Mouse (Mus musculus): ENCODE measurements at regions not wholly inside any gene's neighbourhood (a gene's known extent, or its start where the extent isn't known, plus 50 kb on each side); places are given as distances from the start of the nearest gene placed in this dataset.

DNA sequence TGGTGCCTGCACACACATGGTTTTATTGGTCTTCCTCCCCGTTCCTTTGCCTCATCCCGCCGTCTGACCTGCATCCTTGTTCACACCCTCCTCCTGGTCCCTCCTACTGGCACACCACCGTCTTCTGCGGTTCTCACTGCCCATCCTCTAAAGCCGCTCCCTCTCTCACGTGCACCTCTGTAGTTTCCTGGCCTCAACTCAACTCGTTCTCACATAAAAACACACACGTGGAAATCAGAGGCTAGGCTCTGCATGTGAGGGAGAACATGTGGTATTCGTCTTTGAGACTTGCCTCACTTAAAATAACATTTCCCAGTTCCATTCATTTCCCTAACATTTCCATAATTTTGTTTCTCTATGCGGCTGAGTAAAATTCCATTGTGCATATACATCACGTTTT, 69.5 kb downstream of the Aldh8a1 start:
- no peak overlapping the region for H3K4me3 ChIP-seq (replicated peaks; ENCODE audit: extremely low read depth, low read depth, low read length)
- no peak for DNase-seq
- TF ChIP-seq POLR2A (IDR thresholded peaks at IDR 0.05; ENCODE audit: borderline replicate concordance, extremely low read depth, low read depth, low read length), result no peak
- TF ChIP-seq CTCF (IDR thresholded peaks at IDR 0.05; ENCODE audit: insufficient read depth, low read length), result no peak
- 62% methylated on average over 12 of the region's 12 CpGs for WGBS
- H3K4me1 ChIP-seq (ENCODE audit: control insufficient read depth, insufficient read depth, low read length), result no peaks in the 10 kb centered on the region

DNA sequence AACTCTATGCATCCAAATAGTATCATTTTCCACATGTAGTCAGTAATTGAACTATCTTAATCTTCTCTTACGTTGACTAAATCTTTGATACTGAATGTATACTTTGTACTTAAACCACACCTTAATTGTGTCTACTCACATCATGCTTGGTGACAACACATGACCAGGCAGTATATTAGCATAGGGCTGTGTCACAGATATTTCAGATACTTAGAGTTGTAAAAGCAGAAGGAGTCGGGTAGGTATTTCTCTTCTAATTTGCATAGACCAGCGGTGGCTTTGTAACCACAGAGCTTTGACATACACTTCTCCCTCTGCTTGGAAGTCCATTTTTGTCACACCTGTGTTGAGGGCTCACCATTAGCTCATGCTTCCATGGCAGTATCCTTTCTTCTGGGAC, 71.0 kb downstream of the Aldh8a1 start:
- no peaks in the 10 kb centered on the region for H3K4me1 ChIP-seq (ENCODE audit: control insufficient read depth, insufficient read depth, low read length)
- WGBS, result 75% methylated on average over 3 of the region's 3 CpGs
- DNase-seq, result no peak
- TF ChIP-seq CTCF (IDR thresholded peaks at IDR 0.05; ENCODE audit: insufficient read depth, low read length) (no peak), POLR2A (IDR thresholded peaks at IDR 0.05; ENCODE audit: borderline replicate concordance, extremely low read depth, low read depth, low read length) (no peak)
- H3K4me3 ChIP-seq (replicated peaks; ENCODE audit: extremely low read depth, low read depth, low read length), result no peak overlapping the region

DNA sequence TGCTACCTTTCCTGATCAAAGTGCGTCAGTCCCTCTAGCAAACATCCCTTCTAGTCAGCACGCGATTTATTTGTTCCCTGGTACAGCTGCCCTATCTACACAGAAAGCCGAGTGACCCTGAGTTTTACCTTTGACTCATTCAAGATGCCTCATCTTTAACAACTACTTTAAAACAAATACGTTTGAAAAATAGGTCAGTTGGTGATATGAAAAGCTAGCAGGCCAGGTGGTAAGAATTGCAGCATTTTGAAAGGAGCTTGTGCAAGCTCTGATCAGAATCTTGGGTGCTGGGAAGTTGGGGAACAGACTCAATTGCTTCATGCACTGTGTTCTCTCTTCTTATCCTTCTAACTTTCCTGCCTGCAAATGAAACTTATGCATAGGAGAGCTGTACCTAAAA, 71.9 kb downstream of the Aldh8a1 start:
- DNase-seq, result no peak
- no peak for TF ChIP-seq CTCF (IDR thresholded peaks at IDR 0.05; ENCODE audit: insufficient read depth, low read length)
- TF ChIP-seq POLR2A (IDR thresholded peaks at IDR 0.05; ENCODE audit: borderline replicate concordance, extremely low read depth, low read depth, low read length), result no peak
- Histone ChIP-seq H3K4me1 (ENCODE audit: control insufficient read depth, insufficient read depth, low read length) (no peaks in the 10 kb centered on the region), H3K4me3 (replicated peaks; ENCODE audit: extremely low read depth, low read depth, low read length) (no peak overlapping the region)
- 64% methylated on average over 5 of the region's 5 CpGs for WGBS

GRCm38 (mm10) chr10:21452611-21453010, 75.5 kb downstream of the Aldh8a1 start:
- no peak for DNase-seq
- 91% methylated on average over 2 of the region's 2 CpGs for WGBS

DNA sequence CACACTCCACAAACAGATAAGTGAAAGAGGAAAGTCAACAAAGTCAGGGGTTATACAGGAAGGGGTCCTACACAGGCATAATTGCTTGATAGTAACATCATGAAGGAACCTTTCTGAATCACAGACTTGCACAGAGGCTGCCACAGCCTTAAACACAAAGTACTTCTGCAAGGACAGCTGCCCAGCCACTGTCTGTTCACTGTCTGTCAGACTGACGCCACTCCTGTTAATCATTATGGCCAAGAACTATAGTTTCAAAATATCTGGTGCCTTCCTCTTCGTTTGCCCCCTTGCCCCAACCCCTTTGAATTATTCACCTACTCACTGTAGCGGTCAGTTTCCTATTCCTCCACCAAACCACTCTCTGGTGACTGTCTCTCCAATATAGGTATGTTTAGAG, 76.4 kb downstream of the Aldh8a1 start:
- Histone ChIP-seq H3K4me3 (replicated peaks; ENCODE audit: extremely low read depth, low read depth, low read length) (no peak overlapping the region), H3K4me1 (ENCODE audit: control insufficient read depth, insufficient read depth, low read length) (no peaks in the 10 kb centered on the region)
- 80% methylated on average over 3 of the region's 3 CpGs for WGBS
- DNase-seq, result no peak
- TF ChIP-seq CTCF (IDR thresholded peaks at IDR 0.05; ENCODE audit: insufficient read depth, low read length) (no peak), POLR2A (IDR thresholded peaks at IDR 0.05; ENCODE audit: borderline replicate concordance, extremely low read depth, low read depth, low read length) (no peak)

More at GRCm38 (mm10) chr10:21452611-21453010, 75.5 kb downstream of the Aldh8a1 start:
- TF ChIP-seq POLR2A (IDR thresholded peaks at IDR 0.05; ENCODE audit: borderline replicate concordance, extremely low read depth, low read depth, low read length) (no peak), CTCF (IDR thresholded peaks at IDR 0.05; ENCODE audit: insufficient read depth, low read length) (no peak)
- no peaks in the 10 kb centered on the region for H3K4me1 ChIP-seq (ENCODE audit: control insufficient read depth, insufficient read depth, low read length)
- H3K4me3 ChIP-seq (replicated peaks; ENCODE audit: extremely low read depth, low read depth, low read length), result no peak overlapping the region

- 90% methylated on average over 5 of the region's 5 CpGs for WGBS
- H3K4me1 ChIP-seq (ENCODE audit: control insufficient read depth, insufficient read depth, low read length), result no peaks in the 10 kb centered on the region
- H3K4me3 ChIP-seq (replicated peaks; ENCODE audit: extremely low read depth, low read depth, low read length), result no peak overlapping the region
- no peak for DNase-seq
- no peak for TF ChIP-seq CTCF (IDR thresholded peaks at IDR 0.05; ENCODE audit: insufficient read depth, low read length)
- TF ChIP-seq POLR2A (IDR thresholded peaks at IDR 0.05; ENCODE audit: borderline replicate concordance, extremely low read depth, low read depth, low read length), result no peak
Measured at GRCm38 (mm10) chr10:21454153-21454552, 77.1 kb downstream of the Aldh8a1 start.

DNA sequence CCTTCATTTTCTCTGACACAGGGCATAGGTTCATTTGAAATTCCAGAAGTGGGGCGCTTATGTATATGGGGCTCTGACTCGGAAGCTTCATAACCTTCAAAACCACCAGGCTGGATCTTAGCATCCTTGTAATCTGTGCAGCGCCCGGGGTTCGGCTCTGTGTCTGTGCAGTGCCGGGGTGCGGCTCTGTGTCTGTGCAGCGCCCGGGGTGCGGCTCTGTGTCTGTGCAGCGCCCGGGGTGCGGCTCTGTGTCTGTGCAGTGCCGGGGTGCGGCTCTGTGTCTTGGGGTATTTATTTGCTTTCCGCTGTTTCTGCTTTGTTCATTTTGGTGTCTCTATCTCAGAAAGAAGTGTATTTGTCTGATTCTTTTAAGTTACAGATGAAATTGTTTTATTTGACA, 77.7 kb downstream of the Aldh8a1 start:
- no peak overlapping the region for H3K4me3 ChIP-seq (replicated peaks; ENCODE audit: extremely low read depth, low read depth, low read length)
- DNase-seq, result no peak
- no peak for TF ChIP-seq CTCF (IDR thresholded peaks at IDR 0.05; ENCODE audit: insufficient read depth, low read length)
- TF ChIP-seq POLR2A (IDR thresholded peaks at IDR 0.05; ENCODE audit: borderline replicate concordance, extremely low read depth, low read depth, low read length), result no peak
- H3K4me1 ChIP-seq (ENCODE audit: control insufficient read depth, insufficient read depth, low read length), result no peaks in the 10 kb centered on the region
- 95% methylated on average over 16 of the region's 16 CpGs for WGBS

- no peak for TF ChIP-seq CTCF (IDR thresholded peaks at IDR 0.05; ENCODE audit: insufficient read depth, low read length)
- no peak for TF ChIP-seq POLR2A (IDR thresholded peaks at IDR 0.05; ENCODE audit: borderline replicate concordance, extremely low read depth, low read depth, low read length)
- Histone ChIP-seq H3K4me3 (replicated peaks; ENCODE audit: extremely low read depth, low read depth, low read length) (no peak overlapping the region), H3K4me1 (ENCODE audit: control insufficient read depth, insufficient read depth, low read length) (no peaks in the 10 kb centered on the region)
- WGBS, result 48% methylated on average over 5 of the region's 5 CpGs
- no peak for DNase-seq
Measured at GRCm38 (mm10) chr10:21455863-21456262, 78.8 kb downstream of the Aldh8a1 start.

DNA sequence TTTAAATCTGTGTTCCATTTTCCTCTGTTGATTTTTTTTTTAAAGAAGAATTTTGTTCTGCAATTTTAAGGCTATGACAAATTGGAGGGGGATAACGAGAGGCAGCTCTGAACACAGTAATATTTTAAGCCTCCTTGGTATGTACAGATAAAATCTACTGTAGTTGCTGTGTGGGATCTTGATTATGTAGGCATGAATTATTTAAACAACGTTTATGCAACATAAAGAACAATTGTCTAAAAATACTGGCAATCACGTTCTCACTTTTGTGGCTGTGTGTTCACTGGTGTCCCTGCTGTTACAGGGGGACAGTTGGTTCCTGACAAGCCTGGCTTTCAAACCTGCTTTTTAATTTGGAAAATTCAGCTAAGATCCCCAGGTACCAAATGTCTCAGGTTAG, 79.3 kb downstream of the Aldh8a1 start:
- Histone ChIP-seq H3K4me3 (replicated peaks; ENCODE audit: extremely low read depth, low read depth, low read length) (no peak overlapping the region), H3K4me1 (ENCODE audit: control insufficient read depth, insufficient read depth, low read length) (no peaks in the 10 kb centered on the region)
- TF ChIP-seq CTCF (IDR thresholded peaks at IDR 0.05; ENCODE audit: insufficient read depth, low read length) (no peak), POLR2A (IDR thresholded peaks at IDR 0.05; ENCODE audit: borderline replicate concordance, extremely low read depth, low read depth, low read length) (no peak)
- no peak for DNase-seq
- WGBS, result 65% methylated on average over 3 of the region's 3 CpGs

GRCm38 (mm10) chr10:21456991-21457390, 79.9 kb downstream of the Aldh8a1 start:
- Histone ChIP-seq H3K4me1 (ENCODE audit: control insufficient read depth, insufficient read depth, low read length) (no peaks in the 10 kb centered on the region), H3K4me3 (replicated peaks; ENCODE audit: extremely low read depth, low read depth, low read length) (no peak overlapping the region)
- DNase-seq, result no peak
- TF ChIP-seq CTCF (IDR thresholded peaks at IDR 0.05; ENCODE audit: insufficient read depth, low read length) (no peak), POLR2A (IDR thresholded peaks at IDR 0.05; ENCODE audit: borderline replicate concordance, extremely low read depth, low read depth, low read length) (no peak)
- WGBS, result 82% methylated on average over 6 of the region's 6 CpGs

All from lung, adult 2 months (tissue).